Mouse (Mus musculus) heart, adult 8-10 months (tissue): ENCODE data around the gene Ppp1r3a. TPM values are rescaled to one million over a fixed set of nuclear protein-coding genes. Genes with fewer than 3 reads are reported as not detected.

ENCODE experiments used
- total RNA-seq, 4 experiments: library from RNA; stranded (reverse); gene quantifications; 2 replicates each; pipeline ENCODE4 v1.2.4; 2022

Ppp1r3a gene
- total RNA-seq, 4 experiments from 2014 or later: 83.1 to 98.6 (median 87.1) TPM

Other genes with a start within 250 kb of the Ppp1r3a start
- gene Foxp2, start 146.1 kb upstream of the Ppp1r3a start, total RNA-seq: 1 to 10 TPM; 1.8 to 4.0 (median 2.9) TPM